Mouse (Mus musculus) neural tube, embryonic 14.5 days (tissue): Measurements from ENCODE around the gene Trat1. TPM values are rescaled to one million over a fixed set of nuclear protein-coding genes. Genes with fewer than 3 reads are reported as not detected.
A peak's percentile ranks its signal among the peaks of the same experiment; 100 is the strongest.

Experiments used
- ATAC-seq: fragments of 200-750 bp; cut with Nextera tagmentation; 2 replicates; pipeline ENCODE4 v1.8.0; 2017; ENCODE audit warnings: low read depth, mild to moderate bottlenecking, moderate TSS enrichment, moderate library complexity
- H3K27ac ChIP-seq: fragments of 300-500 bp; sonication (generic); 2 replicates; pipeline ENCODE4 v1.5.1; 2014; ENCODE audit warnings: low read depth, mild to moderate bottlenecking, control low read depth, low read length, moderate library complexity, mixed read lengths
- H3K27me3 ChIP-seq: fragments of 300-500 bp; sonication (generic); 2 replicates; pipeline ENCODE4 v1.6.1; 2014; ENCODE audit warnings: low read length; ENCODE audit not compliant: control insufficient read depth, insufficient read depth
- H3K36me3 ChIP-seq: fragments of 300-500 bp; sonication (generic); 2 replicates; pipeline ENCODE4 v1.6.1; 2014; ENCODE audit warnings: low read length, mixed read lengths; ENCODE audit not compliant: control insufficient read depth, insufficient read depth
- H3K4me1 ChIP-seq: fragments of 300-500 bp; sonication (generic); 2 replicates; pipeline ENCODE4 v1.6.1; 2014; ENCODE audit warnings: low read length; ENCODE audit not compliant: control insufficient read depth, insufficient read depth
- H3K4me2 ChIP-seq: fragments of 300-500 bp; sonication (generic); 2 replicates; pipeline ENCODE4 v1.6.1; 2014; ENCODE audit warnings: mild to moderate bottlenecking, low read depth, low read length, control low read depth
- H3K4me3 ChIP-seq: fragments of 300-500 bp; sonication (generic); 2 replicates; pipeline ENCODE4 v1.5.1; 2014; ENCODE audit warnings: low read depth, low read length, control low read depth, mixed read lengths
- H3K9ac ChIP-seq: fragments of 300-500 bp; sonication (generic); replicated peaks from 2 replicates; pipeline ENCODE4 v1.6.1; 2014; ENCODE audit warnings: low read depth, mild to moderate bottlenecking, control low read depth, low read length, mixed read lengths
- H3K9me3 ChIP-seq: fragments of 300-500 bp; sonication (generic); 2 replicates; pipeline ENCODE4 v1.6.1; 2016; ENCODE audit warnings: low read length; ENCODE audit not compliant: control insufficient read depth
- WGBS: fragments of 180-500 bp; shearing (Covaris S2); extraction: QIAGEN DNeasy Blood & Tissue Kit; methylation state at CpG from one replicate; pipeline ENCODE4 v1.1.7; 2014; 5-methylcytosine and 5-hydroxymethylcytosine counted together
- polyA plus RNA-seq: library from polyadenylated mRNA; unstranded; fragments of >200 nt; fragmentation: Nextera tagmentation; extraction: Ambion mirVana; gene quantifications from 2 replicates; pipeline ENCODE4 v1.2.1, GENCODE M21; 2014

The Trat1 gene
- polyA plus RNA-seq, 1 experiment from 2014 or later = 0.33 TPM

DNA sequence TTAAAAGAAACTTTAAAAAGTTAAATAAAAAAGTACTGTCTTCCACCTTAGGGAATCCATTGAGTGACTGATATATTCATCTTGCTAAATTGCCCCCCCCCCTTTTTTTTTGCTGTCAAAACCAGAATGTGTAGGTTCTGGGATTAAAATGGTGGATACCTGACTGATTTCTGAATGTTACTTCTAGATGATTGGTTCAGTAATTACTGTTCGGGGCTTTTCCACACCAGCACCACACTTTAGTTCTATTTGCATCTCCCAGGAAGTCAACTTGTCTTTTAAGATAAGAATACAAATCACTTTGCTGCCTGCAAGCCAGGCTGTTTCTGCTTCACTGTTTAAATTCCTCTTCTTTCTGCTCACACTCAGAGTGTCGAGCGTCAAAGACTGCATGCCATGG, 26.5 kb upstream of the Trat1 start:
- Histone ChIP-seq H3K9ac (no peak overlapping the region), H3K4me1 (no peaks in the 10 kb centered on the region), H3K4me3 (no peak overlapping the region), H3K4me2 (no peak overlapping the region), H3K27ac (no peak overlapping the region), H3K36me3 (no peaks in the 10 kb centered on the region), H3K9me3 (no peaks in the 10 kb centered on the region), H3K27me3 (no peaks in the 10 kb centered on the region)
- 79% methylated on average over 3 of the region's 3 CpGs for WGBS
- no peak for ATAC-seq

DNA sequence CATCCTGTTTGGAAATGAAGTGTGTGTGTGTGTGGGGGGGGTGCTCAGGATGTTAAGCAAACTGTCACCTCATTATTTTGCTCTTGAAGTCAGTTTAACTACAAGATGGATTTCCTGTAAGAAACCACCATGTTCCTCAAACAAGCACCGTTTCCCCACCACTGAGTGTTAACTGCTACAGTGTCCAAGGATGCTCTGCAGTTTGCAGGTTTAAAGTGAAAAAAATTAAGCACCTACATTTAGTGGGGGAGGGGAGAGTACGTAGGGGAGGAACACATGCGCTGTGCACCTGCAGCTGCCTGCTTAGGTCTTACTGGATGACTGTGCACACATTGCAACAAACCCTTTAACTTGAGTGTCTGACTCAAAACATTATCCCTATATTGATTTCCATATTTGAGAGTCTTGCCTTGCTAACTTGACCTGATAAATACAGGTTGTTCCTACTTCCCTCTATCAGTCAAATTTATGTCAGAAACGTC, 16.9 kb upstream of the Trat1 start:
- Histone ChIP-seq H3K27me3 (no peaks in the 10 kb centered on the region), H3K36me3 (no peaks in the 10 kb centered on the region), H3K27ac (no peak overlapping the region), H3K4me3 (no peak overlapping the region), H3K4me2 (no peak overlapping the region), H3K4me1 (no peaks in the 10 kb centered on the region), H3K9me3 (no peaks in the 10 kb centered on the region), H3K9ac (no peak overlapping the region)
- 81% methylated on average over 4 of the region's 4 CpGs for WGBS
- ATAC-seq = no peak

DNA sequence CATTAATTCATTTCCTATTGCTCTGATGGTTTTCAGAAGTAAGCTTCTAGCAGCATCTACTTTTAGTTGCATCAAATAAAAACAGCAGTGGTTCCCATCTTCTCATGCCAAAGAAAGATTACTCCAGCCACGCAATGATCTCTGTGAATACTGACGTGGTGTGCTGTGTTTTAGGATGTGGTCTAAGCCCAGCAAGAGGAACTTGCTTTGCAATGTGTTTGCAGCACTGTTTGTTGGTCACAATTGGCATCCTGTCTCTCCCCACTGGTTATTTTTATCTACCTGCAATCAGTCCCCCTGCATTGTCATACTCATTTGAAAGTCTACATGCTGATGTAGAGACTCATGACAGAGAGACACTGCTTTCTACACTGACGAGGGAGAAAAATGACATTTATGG, 14.4 kb upstream of the Trat1 start:
- Histone ChIP-seq H3K27ac (no peak overlapping the region), H3K4me2 (no peak overlapping the region), H3K9me3 (no peaks in the 10 kb centered on the region), H3K9ac (no peak overlapping the region), H3K27me3 (no peaks in the 10 kb centered on the region), H3K4me3 (no peak overlapping the region), H3K36me3 (no peaks in the 10 kb centered on the region), H3K4me1 (no peaks in the 10 kb centered on the region)
- 82% methylated on average over 3 of the region's 3 CpGs for WGBS
- ATAC-seq = no peak

DNA sequence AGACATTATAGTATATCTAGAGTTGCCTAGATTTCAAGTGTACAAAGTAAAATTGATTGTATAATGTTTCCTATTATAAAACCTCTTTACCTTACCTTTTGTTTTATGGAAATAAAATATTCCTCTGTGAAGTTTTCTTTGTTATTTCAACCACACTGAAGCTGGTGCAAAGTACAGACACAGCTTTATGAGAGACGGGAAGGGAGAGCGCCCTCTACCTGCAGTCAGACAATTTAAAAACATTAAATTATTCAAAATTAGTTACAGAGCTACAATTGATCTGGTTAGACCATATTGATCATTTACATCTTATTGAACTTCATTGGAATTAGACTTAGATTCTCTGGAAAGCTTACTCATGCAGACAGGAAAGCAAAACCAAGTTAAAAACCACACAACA, 5.4 kb upstream of the Trat1 start:
- H3K4me3 ChIP-seq = no peak overlapping the region
- no peak overlapping the region for H3K9ac ChIP-seq
- no peak overlapping the region for H3K27ac ChIP-seq
- 67% methylated on average over 2 of the region's 2 CpGs for WGBS
- H3K9me3 ChIP-seq = no peaks in the 10 kb centered on the region
- no peak for ATAC-seq
- no peaks in the 10 kb centered on the region for H3K4me1 ChIP-seq
- no peak overlapping the region for H3K4me2 ChIP-seq
- H3K36me3 ChIP-seq = no peaks in the 10 kb centered on the region
- H3K27me3 ChIP-seq = no peaks in the 10 kb centered on the region

DNA sequence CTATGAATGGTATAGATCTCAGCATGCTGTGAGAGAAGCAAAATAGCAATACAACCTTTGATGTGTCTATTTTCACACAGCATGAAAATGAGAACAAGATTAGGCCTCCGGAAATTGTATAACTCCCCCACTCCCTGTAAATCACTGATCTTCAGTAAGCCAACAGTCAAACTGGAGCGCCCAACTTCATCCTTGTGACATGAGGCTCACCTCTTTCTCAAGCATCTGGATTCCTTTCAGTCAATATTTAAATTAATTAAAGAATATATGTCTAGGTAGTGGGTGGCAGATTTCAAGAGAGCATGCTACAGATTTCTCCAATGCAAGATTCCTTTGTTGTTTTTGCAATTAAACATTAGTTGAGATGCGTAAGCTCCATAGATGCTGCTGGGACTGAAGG, 2.6 kb downstream of the Trat1 start:
- H3K4me2 ChIP-seq = no peak overlapping the region
- H3K9ac ChIP-seq = no peak overlapping the region
- no peak overlapping the region for H3K27ac ChIP-seq
- no peaks in the 10 kb centered on the region for H3K36me3 ChIP-seq
- WGBS = 92% methylated on average over 3 of the region's 3 CpGs
- H3K4me3 ChIP-seq = no peak overlapping the region
- H3K9me3 ChIP-seq = no peaks in the 10 kb centered on the region
- no peaks in the 10 kb centered on the region for H3K4me1 ChIP-seq
- H3K27me3 ChIP-seq = no peaks in the 10 kb centered on the region
- no peak for ATAC-seq

DNA sequence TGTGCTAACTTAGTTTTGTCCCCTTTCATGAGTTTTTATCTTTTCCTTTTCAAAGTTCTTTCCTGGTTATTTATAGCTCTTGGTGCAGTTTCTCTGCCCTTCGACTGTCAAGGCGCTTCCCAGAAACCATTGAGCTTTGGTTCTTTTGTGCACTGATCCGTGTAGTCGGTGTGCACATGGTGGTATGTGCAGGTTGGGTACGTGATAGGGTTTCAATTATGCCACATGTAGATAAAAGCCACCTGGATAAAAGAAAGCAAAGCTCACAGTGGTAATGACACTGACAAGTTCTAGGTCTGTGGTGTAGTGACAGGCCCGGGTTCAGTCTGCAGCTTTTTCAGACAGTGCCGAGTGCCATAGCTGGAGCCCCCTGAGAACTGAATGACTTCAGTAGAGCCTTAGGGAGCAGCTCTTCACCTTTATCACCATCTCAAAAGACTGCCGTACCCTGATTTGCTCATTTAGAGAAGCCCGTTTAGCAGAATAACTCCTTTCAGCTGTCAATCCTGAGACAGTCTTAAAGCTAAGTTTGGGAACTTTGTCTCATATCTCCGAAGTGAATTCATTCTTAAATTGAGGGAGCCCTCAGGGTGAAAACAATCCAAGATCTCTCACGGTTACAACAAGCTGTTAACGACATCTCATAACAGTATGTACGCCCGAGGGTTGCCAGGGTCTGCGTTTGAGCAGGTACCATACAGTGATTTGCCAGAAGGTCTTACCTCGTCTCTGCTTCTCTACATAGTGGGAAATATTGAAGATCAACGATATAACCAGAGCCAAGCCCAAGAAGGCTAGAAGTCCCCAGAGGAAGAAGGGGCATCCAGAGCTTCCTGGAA, 11.0 kb downstream of the Trat1 start:
- no peak overlapping the region for H3K9ac ChIP-seq
- no peaks in the 10 kb centered on the region for H3K4me1 ChIP-seq
- no peaks in the 10 kb centered on the region for H3K36me3 ChIP-seq
- WGBS = 78% methylated on average over 17 of the region's 17 CpGs
- no peak overlapping the region for H3K27ac ChIP-seq
- no peak for ATAC-seq
- no peak overlapping the region for H3K4me3 ChIP-seq
- H3K4me2 ChIP-seq = no peak overlapping the region
- H3K9me3 ChIP-seq = no peaks in the 10 kb centered on the region
- H3K27me3 ChIP-seq = no peaks in the 10 kb centered on the region

DNA sequence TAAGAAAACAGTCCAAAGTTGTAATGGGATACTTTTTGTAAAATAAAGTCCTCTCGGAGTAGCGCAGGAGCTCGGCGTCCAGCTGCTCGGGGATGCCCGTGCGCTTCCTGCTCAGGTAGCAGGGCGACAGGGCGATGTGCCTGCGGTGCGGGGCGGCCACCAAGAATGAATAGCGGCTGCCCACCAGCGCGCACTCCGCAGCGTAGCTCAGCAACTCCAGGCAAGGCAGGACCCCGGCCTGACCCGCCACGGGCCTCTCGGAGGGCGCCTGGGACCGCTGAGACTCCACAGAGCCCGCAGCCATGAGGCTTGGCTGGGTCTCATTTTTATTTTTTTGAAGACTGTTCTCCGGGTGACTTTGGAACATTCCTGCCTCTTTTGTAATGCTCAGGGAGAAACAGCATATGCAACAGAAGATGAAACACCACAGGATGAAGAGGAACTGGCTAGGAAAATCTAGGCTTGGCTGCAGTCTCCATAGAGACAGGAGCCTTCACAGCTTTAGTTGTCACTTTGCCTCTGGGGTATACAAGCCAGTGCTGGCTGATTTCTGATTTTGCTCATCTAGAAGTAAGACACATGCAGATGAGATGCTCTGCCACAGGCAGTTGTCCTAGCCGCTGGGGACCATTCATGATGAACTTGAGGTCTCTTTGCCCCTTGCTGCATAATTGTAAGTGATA, 21.5 kb downstream of the Trat1 start:
- H3K9me3 ChIP-seq = no peaks in the 10 kb centered on the region
- no peaks in the 10 kb centered on the region for H3K36me3 ChIP-seq
- H3K27ac ChIP-seq = no peak overlapping the region
- ATAC-seq = no peak
- WGBS = 23% methylated on average over 26 of the region's 26 CpGs
- H3K4me2 ChIP-seq = peak overlapping the region; percentile 32; the same call in 1 of the 2 replicates
- no peaks in the 10 kb centered on the region for H3K4me1 ChIP-seq
- H3K4me3 ChIP-seq = peak overlapping the region; percentile 3; the same call in 1 of the 2 replicates
- no peaks in the 10 kb centered on the region for H3K27me3 ChIP-seq
- no peak overlapping the region; the same call in 1 of the 2 replicates for H3K9ac ChIP-seq

DNA sequence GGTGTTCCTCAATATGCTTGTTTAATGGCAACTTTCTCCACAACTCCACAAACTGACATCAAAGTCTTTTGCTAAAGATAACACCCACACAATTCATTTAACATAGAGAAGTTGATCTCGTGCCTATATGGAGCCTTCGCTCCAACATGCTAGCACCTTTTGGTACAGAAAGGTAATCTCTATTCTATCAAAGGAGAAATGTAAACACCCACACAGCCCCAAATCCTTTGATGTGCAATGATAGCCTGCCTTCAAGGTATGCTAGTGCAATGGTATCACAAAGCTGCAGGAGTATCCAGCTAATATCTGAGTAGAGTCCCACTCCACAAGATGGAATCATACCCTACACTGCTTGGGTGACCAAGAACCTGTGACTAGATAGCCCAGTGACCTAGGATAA, 26.4 kb downstream of the Trat1 start:
- Histone ChIP-seq H3K27ac (no peak overlapping the region), H3K4me1 (no peaks in the 10 kb centered on the region), H3K9ac (no peak overlapping the region), H3K4me2 (no peak overlapping the region), H3K36me3 (no peaks in the 10 kb centered on the region), H3K27me3 (no peaks in the 10 kb centered on the region), H3K9me3 (no peaks in the 10 kb centered on the region), H3K4me3 (no peak overlapping the region)
- 88% methylated on average over 2 of the region's 2 CpGs for WGBS
- no peak for ATAC-seq

DNA sequence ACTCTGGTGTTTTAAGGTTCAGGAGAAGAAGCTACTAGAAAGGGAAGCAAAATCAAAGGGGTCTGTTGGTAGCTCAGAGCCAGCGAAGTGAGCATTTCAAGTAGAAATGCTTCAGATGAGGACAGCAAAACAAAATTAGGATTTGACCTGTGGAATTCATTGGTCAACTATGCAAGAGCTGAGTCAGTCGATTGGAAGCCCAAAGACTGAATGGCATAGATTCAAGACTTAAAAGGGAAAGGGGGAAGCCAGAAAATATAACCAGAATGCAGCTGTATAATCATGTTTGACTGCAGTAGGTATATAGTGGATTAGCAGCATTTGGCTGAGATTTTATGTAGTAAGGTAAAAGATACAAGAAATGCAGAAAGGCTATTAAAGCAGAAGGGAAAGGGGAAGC, 26.8 kb downstream of the Trat1 start:
- H3K4me1 ChIP-seq = no peaks in the 10 kb centered on the region
- no peaks in the 10 kb centered on the region for H3K27me3 ChIP-seq
- no peak for ATAC-seq
- H3K4me3 ChIP-seq = no peak overlapping the region
- H3K27ac ChIP-seq = no peak overlapping the region
- WGBS = 81% methylated on average over 2 of the region's 2 CpGs
- H3K36me3 ChIP-seq = no peaks in the 10 kb centered on the region
- no peak overlapping the region for H3K9ac ChIP-seq
- no peak overlapping the region for H3K4me2 ChIP-seq
- H3K9me3 ChIP-seq = no peaks in the 10 kb centered on the region
